Mouse (Mus musculus): ENCODE measurements around the gene Tnrc18. TPM values are rescaled to one million over a fixed set of nuclear protein-coding genes. Genes with fewer than 3 reads are reported as not detected.

Gene Tnrc18
- total RNA-seq, 2 experiments from 2014 or later = 113 TPM

DNA sequence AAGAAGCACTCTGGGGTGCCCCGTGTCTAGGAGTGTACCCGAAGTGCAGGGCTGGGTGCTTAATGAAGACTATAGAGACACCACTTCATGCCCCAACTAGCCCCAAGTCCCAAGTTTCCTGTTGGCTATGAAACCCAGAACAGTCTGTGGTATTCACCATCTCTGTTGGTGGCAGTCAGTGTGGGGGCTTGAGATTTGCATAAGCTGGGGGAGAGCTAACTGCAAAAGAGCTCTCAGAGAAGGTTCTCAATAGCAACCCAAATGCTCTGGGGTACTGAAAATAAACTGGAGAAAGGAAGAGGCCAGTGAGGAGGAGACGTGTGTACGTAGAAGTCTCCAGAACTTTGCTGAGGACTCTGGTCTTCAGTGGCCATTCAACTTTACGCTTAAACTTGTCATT is 134.9 kb downstream of the Tnrc18 start:
- DNase-seq = no peak

DNA sequence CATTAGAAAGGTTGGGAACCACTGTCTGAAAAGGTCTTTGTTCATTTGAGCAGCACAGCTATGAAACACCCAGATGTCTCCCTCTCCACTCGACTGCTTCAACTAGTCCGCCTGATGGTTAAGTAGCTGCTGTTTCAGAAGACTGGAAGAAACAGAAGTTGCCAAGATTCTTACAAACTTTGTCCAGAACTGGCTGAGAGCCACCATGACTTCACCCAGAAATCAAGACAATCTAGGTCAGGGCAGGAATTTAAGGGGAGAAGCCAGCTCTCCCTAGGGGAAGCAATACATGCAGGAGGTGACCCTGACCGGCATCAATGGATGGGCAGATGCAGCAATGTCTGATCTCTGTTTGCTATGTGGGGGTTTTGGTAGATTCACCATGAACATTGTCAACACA is 135.6 kb downstream of the Tnrc18 start:
- DNase-seq = no peak

DNA sequence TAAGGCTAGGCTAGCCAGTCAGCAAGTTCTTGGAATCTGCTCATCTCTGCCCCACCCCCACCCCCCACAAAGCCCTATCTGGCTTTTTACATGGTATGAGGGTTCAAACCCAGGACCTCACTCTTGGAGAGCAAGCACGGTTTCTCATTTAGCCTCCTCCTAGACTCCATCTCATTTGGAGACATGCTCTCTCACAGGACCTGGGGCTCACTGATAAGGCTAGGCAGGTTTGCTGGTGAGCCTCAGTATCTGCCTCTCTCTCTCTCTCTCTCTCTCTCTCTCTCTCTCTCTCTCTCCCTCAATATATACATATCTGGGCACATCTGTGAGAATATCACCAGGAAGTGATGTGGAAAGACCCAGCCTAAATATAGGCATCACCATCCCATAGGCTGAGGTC is 138.4 kb downstream of the Tnrc18 start:
- no peak for DNase-seq

DNA sequence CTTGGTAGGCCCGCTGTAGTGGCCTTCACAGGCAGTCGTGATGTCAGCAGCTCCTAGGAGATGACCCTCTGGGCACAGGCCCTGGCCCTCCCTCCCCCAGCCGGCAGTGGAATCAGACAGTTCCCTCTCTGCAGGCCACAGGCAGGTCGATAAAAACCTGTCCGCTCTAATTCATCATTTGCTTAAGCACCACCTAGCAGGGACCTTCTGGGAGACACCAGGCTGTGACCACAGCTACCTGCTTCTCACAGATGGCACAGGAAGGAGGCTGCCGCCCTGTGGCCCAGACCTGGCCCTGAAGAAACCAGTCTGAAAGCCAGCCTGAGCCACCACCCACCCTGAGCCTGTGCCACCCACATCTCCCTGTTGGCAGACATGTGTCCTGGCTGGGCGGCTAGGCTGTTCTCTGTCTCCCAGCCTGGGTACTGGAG is 139.3 kb downstream of the Tnrc18 start:
- no peak for DNase-seq

Other genes starting within 250 kb of the Tnrc18 start
- under 1 TPM; 0.10 to 0.18 TPM for gene Mmd2, start 208.9 kb downstream of the Tnrc18 start, total RNA-seq (2021)
- 10 to 100 TPM; 34.7 to 35.4 TPM for gene Wipi2, start 190.0 kb downstream of the Tnrc18 start, total RNA-seq (2021)
- gene Slc29a4, start 125.2 kb downstream of the Tnrc18 start, total RNA-seq (2021) = 1 to 10 TPM in 1 of 2 experiments, under 1 TPM in 1; 0.92 to 1.8 TPM
- gene Fbxl18, start 77.8 kb upstream of the Tnrc18 start, total RNA-seq (2021) = 1 to 10 TPM; 9.4 to 9.5 TPM
- 1,000 to 10,000 TPM; 2,345 to 2,495 TPM for gene Actb, start 89.1 kb upstream of the Tnrc18 start, total RNA-seq (2021)
- gene Fscn1, start 142.7 kb upstream of the Tnrc18 start, total RNA-seq (2021) = 100 to 1,000 TPM; 145 to 173 TPM

Measured in heart, postnatal 4 days (tissue).